Mouse (Mus musculus) bone marrow, adult 2 months (tissue): ENCODE data around the gene Nt5c2. TPM values are rescaled to one million over a fixed set of nuclear protein-coding genes. Genes with fewer than 3 reads are reported as not detected.

Experiments used
- H3K27ac ChIP-seq: fragments of 200-500 bp; 2 replicates; pipeline ENCODE4 v1.5.1; 2012; ENCODE audit warnings: low read depth, mild to moderate bottlenecking, control low read depth, inconsistent platforms, low read length; ENCODE audit not compliant: control insufficient read depth, poor library complexity, insufficient read depth
- H3K4me1 ChIP-seq: fragments of 200-500 bp; 2 replicates; pipeline ENCODE4 v1.6.1; 2011; ENCODE audit warnings: low read length; ENCODE audit not compliant: control insufficient read depth, insufficient read depth
- H3K4me3 ChIP-seq: fragments of 200-500 bp; replicated peaks from 2 replicates; pipeline ENCODE3; 2011; ENCODE audit warnings: mild to moderate bottlenecking, low read depth, low read length, control low read depth; ENCODE audit not compliant: control insufficient read depth
- CTCF ChIP-seq: fragments of 200-500 bp; IDR thresholded peaks from 2 replicates; pipeline ENCODE4 v1.5.1; 2011; ENCODE audit warnings: low read length, control low read depth; ENCODE audit not compliant: control insufficient read depth, insufficient read depth
- POLR2A ChIP-seq: fragments of 200-500 bp; IDR thresholded peaks from 2 replicates; pipeline ENCODE4 v1.6.1; 2011; ENCODE audit warnings: low read depth, mild to moderate bottlenecking, control low read depth, low read length, borderline replicate concordance; ENCODE audit not compliant: control insufficient read depth
- WGBS: fragments of 180-500 bp; shearing (Covaris S2); methylation state at CpG from one replicate; pipeline ENCODE4 v1.1.7; 2018; 5-methylcytosine and 5-hydroxymethylcytosine counted together
- polyA plus RNA-seq: library from polyadenylated mRNA; stranded (reverse); fragments of >200 nt; gene quantifications from 2 replicates; pipeline ENCODE4 v1.2.4, GENCODE M21; 2011; ENCODE audit warnings: low replicate concordance; ENCODE audit not compliant: missing spikeins, insufficient read depth, insufficient read length

The Nt5c2 gene
- polyA plus RNA-seq, 1 experiment = 39.2 TPM

GRCm38 (mm10) chr19:46930026-46930425, 84.9 kb downstream of the Nt5c2 start:
- TF ChIP-seq CTCF (no peak), POLR2A (no peak)
- H3K4me3 ChIP-seq = no peak overlapping the region
- peaks cover 1% of the 10 kb centered on the region for H3K4me1 ChIP-seq
- no peak overlapping the region for H3K27ac ChIP-seq
- WGBS = 81% methylated on average over 5 of the region's 5 CpGs

- H3K27ac ChIP-seq = no peak overlapping the region
- H3K4me1 ChIP-seq = peaks cover 1% of the 10 kb centered on the region
- TF ChIP-seq CTCF (no peak), POLR2A (no peak)
- H3K4me3 ChIP-seq = no peak overlapping the region
- 20% methylated on average over 6 of the region's 6 CpGs for WGBS
These were observed 85.8 kb downstream of the Nt5c2 start for GRCm38 (mm10) chr19:46929044-46929587.

GRCm38 (mm10) chr19:46928136-46928535, 86.8 kb downstream of the Nt5c2 start:
- H3K4me1 ChIP-seq = no peaks in the 10 kb centered on the region; the same call in 1 of the 2 replicates
- H3K4me3 ChIP-seq = no peak overlapping the region
- WGBS = 52% methylated on average over 4 of the region's 4 CpGs
- H3K27ac ChIP-seq = no peak overlapping the region
- no peak for TF ChIP-seq CTCF
- TF ChIP-seq POLR2A = no peak

- Histone ChIP-seq H3K27ac (no peak overlapping the region), H3K4me1 (no peaks in the 10 kb centered on the region; the same call in 1 of the 2 replicates), H3K4me3 (no peak overlapping the region)
- no peak for TF ChIP-seq POLR2A
- TF ChIP-seq CTCF = no peak
- 26% methylated on average over 5 of the region's 5 CpGs for WGBS
These were observed 88.0 kb downstream of the Nt5c2 start for GRCm38 (mm10) chr19:46926951-46927350.

GRCm38 (mm10) chr19:46926357-46926756, 88.6 kb downstream of the Nt5c2 start:
- no peak overlapping the region for H3K4me3 ChIP-seq
- H3K27ac ChIP-seq = no peak overlapping the region
- WGBS = 36% methylated on average over 4 of the region's 4 CpGs
- H3K4me1 ChIP-seq = no peaks in the 10 kb centered on the region; the same call in 1 of the 2 replicates
- TF ChIP-seq POLR2A = no peak
- TF ChIP-seq CTCF = no peak

- Histone ChIP-seq H3K4me3 (no peak overlapping the region), H3K27ac (no peak overlapping the region), H3K4me1 (no peaks in the 10 kb centered on the region)
- TF ChIP-seq POLR2A = no peak
- TF ChIP-seq CTCF = no peak
- 78% methylated on average over 6 of the region's 6 CpGs for WGBS
These were observed 94.4 kb downstream of the Nt5c2 start for GRCm38 (mm10) chr19:46920571-46920970.

- no peak overlapping the region for H3K27ac ChIP-seq
- TF ChIP-seq CTCF (no peak), POLR2A (no peak)
- H3K4me1 ChIP-seq = no peaks in the 10 kb centered on the region
- H3K4me3 ChIP-seq = no peak overlapping the region
- 84% methylated on average over 9 of the region's 9 CpGs for WGBS
These were observed 99.4 kb downstream of the Nt5c2 start for GRCm38 (mm10) chr19:46915406-46916080.

- H3K27ac ChIP-seq = no peak overlapping the region
- TF ChIP-seq CTCF (no peak), POLR2A (no peak)
- WGBS = 93% methylated on average over 11 of the region's 11 CpGs
- no peak overlapping the region for H3K4me3 ChIP-seq
- no peaks in the 10 kb centered on the region for H3K4me1 ChIP-seq
These were observed 101.3 kb downstream of the Nt5c2 start for GRCm38 (mm10) chr19:46913626-46914025.
